ENCODE assay signal across 19 mouse cellular contexts in the genomic region with DNA sequence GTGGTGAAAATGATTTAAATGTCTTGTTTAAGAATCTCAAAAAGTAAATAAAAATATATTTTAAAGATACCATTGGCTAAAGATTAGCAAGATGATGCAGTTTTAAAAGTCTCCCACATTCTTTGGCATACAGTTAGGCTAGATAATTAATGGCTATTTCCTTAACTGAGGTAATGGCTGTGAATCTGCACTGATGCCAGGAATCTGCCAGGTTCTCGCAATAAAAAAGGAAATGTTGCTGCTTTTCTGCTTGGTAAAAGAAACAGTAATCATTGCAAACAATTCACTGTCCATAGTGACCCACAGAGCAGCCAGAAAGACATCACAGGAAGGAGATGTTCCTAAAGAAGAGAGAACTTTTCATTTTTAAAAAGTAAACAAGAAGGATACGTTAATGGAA.
DNase-seq lines count a peak whose midpoint lies in the region; ATAC-seq and TF ChIP-seq lines count a peak whose summit lies in the region.
"Had no signal": no experiment of that assay in that cellular context is flagged by ENCODE, and none has a peak within 500 bp of the region (broad histone marks: within the 10 kb centered on the region; RNA-seq: fewer than 3 reads in every experiment).

No protein-coding gene starts in this region.

- no peak overlapping the region for H3K27ac ChIP-seq in kidney, adult 2 months (ENCODE audit: insufficient read depth, low read depth, low read length)
- H3K27ac ChIP-seq: embryonic facial prominence, embryonic 10.5 days; forebrain, embryonic 15.5 days; hindbrain, embryonic 14.5 days; left cerebral cortex, adult 2 months; liver, embryonic 14.5 days; midbrain, embryonic 12.5 days; neural tube, embryonic 15.5 days had no signal

- H3K4me1 ChIP-seq in kidney, adult 2 months (ENCODE audit: control insufficient read depth, insufficient read depth, low read length) = no peaks in the 10 kb centered on the region
- H3K4me1 ChIP-seq: embryonic facial prominence, embryonic 10.5 days; forebrain, embryonic 15.5 days; midbrain, embryonic 12.5 days; neural tube, embryonic 15.5 days had no signal

- in situ Hi-C loops in Patski (cut with MboI; ENCODE audit: low pct_unique_long_range_greater_than_20kb) = no loop called here

- H3K27me3 ChIP-seq in kidney, adult 2 months (replicated peaks; ENCODE audit: control insufficient read depth, insufficient read depth, low read length) = no peaks in the 10 kb centered on the region
- no peaks in the 10 kb centered on the region for H3K27me3 ChIP-seq in Patski
- H3K27me3 ChIP-seq: forebrain, embryonic 15.5 days; midbrain, embryonic 12.5 days; neural tube, embryonic 15.5 days had no signal

- TF ChIP-seq CTCF in kidney, adult 2 months (conservative IDR thresholded peaks at IDR 0.05; ENCODE audit: insufficient read depth, insufficient read length, low read depth, low read length) = no peak
- TF ChIP-seq CTCF in Patski (IDR thresholded peaks at IDR 0.05) = no peak

- no peak for TF ChIP-seq POLR2A in kidney, adult 2 months (IDR thresholded peaks at IDR 0.05; ENCODE audit: low read depth, low read length)

- 56% methylated on average over 2 of the region's 2 CpGs for WGBS in kidney, adult 2 months

- CTCF ChIA-PET in Patski (lab: Charles Lee) = interaction anchor here (0.8 to 1.1 kb wide), 2 partner anchors 18 to 37 kb away, joined by 4 read pairs; no protein-coding TSS in a partner anchor

- peak; percentile 63 for DNase-seq in kidney, adult 2 months
- DNase-seq in kidney, adult 18-20 months = no peak
- peak; percentile 10 for DNase-seq in Patski (ENCODE audit: low read depth, low spot score)
- peak; percentile 16 for DNase-seq in adrenal gland, postnatal 25 days
- DNase-seq in kidney, postnatal 25 days = peak; percentile 21 to 47
- DNase-seq in yolk sac, embryonic 10.5 days (ENCODE audit: low spot score) = no peak
- DNase-seq in retina, embryonic 14.5 days (ENCODE audit: low spot score) = no peak
- DNase-seq: cerebellum, adult 9-10 months; heart, postnatal 4 days; layer of hippocampus, adult 9-11 months; thymus, adult 2 months had no signal

- no peak overlapping the region for H3K4me3 ChIP-seq in kidney, adult 2 months (ENCODE audit: insufficient read depth, low read depth, low read length)
- H3K4me3 ChIP-seq: embryonic facial prominence, embryonic 10.5 days; forebrain, embryonic 15.5 days; left cerebral cortex, adult 2 months; midbrain, embryonic 12.5 days; neural tube, embryonic 15.5 days had no signal

- H3K36me3 ChIP-seq in kidney, adult 2 months (ENCODE audit: control insufficient read depth, insufficient read depth, low read length) = no peaks in the 10 kb centered on the region
- H3K36me3 ChIP-seq: embryonic facial prominence, embryonic 10.5 days; forebrain, embryonic 15.5 days; midbrain, embryonic 12.5 days; neural tube, embryonic 15.5 days had no signal

- no peak for ATAC-seq in Patski
- ATAC-seq: forebrain, embryonic 15.5 days; inflammation-experienced regulatory T-cells, adult 6 months had no signal

- POLR2A ChIA-PET in Patski (lab: Charles Lee) = no interaction called here

Comparison
In these comparisons a context has a peak if more than half of its experiments do, and no peak if none do; other contexts are left out.
1. DNase-seq: peak in kidney, adult 2 months (single experiment), Patski (single experiment), adrenal gland, postnatal 25 days (single experiment) and kidney, postnatal 25 days (2 of 2); none in kidney, adult 18-20 months (single experiment), yolk sac, embryonic 10.5 days (single experiment) and retina, embryonic 14.5 days (single experiment).